Mouse (Mus musculus): ENCODE data around the gene Spin2f.
"Not testable (repeated sequence)": the region's sequence is repeated elsewhere in the genome, so short reads cannot be mapped to it uniquely, and the experiment has no call there.

The Spin2f gene

DNA sequence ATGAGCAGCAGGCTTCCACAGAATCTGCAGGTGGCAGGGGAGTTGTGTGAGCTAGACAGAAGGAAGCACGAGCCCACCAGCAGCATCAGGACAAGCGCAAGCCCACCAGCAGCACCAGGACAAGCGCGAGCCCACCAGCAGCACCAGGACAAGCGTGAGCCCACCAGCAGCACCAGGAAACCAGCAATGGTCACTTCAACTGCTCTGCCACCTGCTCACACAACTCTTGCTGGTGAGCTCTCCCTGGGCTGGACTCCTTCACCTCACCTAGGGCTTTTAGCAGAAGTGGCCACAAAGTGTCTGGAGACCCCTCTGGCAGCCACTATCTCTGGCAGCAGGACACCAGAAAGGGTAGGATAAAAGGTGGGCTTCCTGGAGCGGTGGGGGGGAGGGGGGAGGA, at the start of gene Spin2f:
TSS of gene Spin2f (plus strand) at position 301 of the 400 bp plus-strand sequence.
- not testable (repeated sequence) for DNase-seq (ENCODE audit: low spot score)

DNA sequence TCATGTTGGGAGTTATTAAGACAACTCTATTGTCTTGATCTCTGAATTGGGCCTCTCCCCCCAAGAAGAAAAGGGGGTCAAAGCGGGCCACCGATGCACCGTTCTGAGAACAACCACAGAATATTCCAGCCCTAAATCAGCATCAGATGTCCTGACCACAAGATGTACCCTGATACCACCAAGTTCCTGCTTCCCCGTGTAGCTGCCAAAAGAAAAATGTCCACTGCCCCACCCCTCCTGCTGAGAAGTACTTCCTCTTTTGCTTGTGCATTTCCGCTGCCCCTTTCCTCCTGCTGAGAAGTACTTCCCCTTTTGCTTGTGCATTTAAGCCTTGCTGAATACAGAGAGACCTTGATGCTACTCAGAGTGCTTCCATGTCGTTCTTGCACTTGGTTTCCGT, 41.6 kb upstream of the Spin2f start:
- DNase-seq (ENCODE audit: low spot score) = not testable (repeated sequence)

DNA sequence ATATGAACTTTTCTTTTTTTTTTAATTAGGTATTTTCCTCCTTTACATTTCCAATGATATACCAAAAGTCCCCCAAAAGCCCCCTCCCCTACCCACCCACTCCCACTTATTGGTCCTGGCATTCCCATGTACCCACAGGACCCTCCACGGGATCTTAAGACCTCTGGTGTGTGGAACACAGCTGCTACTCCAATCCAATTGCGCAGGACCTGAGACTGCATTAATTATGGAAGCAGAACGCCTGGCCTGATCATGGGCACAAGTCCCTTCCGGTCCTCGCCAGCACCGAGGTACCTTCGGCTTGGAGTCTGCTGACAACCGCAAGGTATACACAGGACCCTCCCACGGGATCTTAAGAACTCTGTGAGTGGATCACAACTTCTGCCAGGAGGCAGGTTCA, 30.2 kb upstream of the Spin2f start:
- DNase-seq (ENCODE audit: low spot score) = not testable (repeated sequence)

DNA sequence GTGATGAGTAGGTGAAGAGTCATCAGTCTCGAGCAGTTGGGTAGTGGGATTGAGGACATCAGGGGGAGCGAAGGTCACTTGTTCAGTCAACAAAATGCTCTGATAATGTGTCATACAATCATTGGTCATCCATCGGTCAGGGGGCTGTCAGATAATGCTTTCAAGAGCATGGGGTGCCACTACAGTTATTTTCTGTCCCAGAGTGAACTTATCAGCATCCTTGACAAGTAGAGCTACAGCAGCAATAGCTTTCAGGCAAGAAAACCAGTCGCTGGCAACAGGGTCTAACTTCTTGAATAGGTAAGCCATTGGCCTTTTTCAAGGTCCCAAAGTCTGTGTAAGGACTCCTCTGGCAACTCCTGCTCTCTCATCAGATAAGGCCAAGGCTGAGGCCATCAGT, 18.6 kb upstream of the Spin2f start:
- DNase-seq (ENCODE audit: low spot score) = not testable (repeated sequence)

DNA sequence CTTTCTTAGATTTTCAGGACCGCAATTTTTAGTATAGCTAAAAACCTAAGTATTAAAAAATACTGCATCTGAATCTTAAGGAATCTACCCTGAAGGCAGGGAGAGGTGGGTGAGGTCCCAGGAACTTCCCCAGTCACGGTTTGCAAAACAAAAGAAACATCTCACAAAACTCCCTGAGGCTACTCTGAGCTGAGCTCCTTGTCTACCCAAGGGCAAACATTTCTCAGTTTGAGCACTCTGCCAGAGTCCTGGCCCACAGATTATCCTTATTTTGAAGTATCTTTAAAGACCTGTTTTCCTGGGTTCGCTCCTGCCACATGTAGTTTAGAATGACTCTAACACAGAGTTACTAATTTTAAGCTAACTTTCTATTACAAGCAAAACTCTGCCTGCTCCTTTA, 11.9 kb upstream of the Spin2f start:
- not testable (repeated sequence) for DNase-seq (ENCODE audit: low spot score)

Measured in urinary bladder, postnatal 10 days (tissue).